ENCODE assay signal across 8 mouse cellular contexts in genomic region chr13:80885103-80885833, GRCm38 (mm10). TPM values are rescaled to one million over a fixed set of nuclear protein-coding genes. Genes with fewer than 3 reads are reported as not detected.
A peak's percentile ranks its signal among the peaks of the same experiment; 100 is the strongest.
DNase-seq lines count a peak whose midpoint lies in the region; ATAC-seq and TF ChIP-seq lines count a peak whose summit lies in the region.

No protein-coding gene starts in this region.

- no peak for TF ChIP-seq CTCF in small intestine, adult 2 months (IDR thresholded peaks at IDR 0.05; ENCODE audit: extremely low read depth, insufficient read length, insufficient replicate concordance, low read depth, low read length)

- 1% methylated on average over 46 of the region's 47 CpGs for WGBS in embryonic facial prominence, embryonic 12.5 days
- under 1% methylated on average over 47 of the region's 47 CpGs for WGBS in limb, embryonic 11.5 days
- WGBS in midbrain, embryonic 13.5 days: under 1% methylated on average over 46 of the region's 47 CpGs
- under 1% methylated on average over 47 of the region's 47 CpGs for WGBS in small intestine, adult 2 months

- no peaks in the 10 kb centered on the region for H3K27me3 ChIP-seq in embryonic facial prominence, embryonic 12.5 days
- H3K27me3 ChIP-seq in limb, embryonic 11.5 days (ENCODE audit: control insufficient read depth, insufficient read depth, low read length): no peaks in the 10 kb centered on the region
- H3K27me3 ChIP-seq in midbrain, embryonic 13.5 days: no peaks in the 10 kb centered on the region
- no peaks in the 10 kb centered on the region for H3K27me3 ChIP-seq in small intestine, adult 2 months (ENCODE audit: control insufficient read depth, insufficient read depth, low read length)

- no peaks in the 10 kb centered on the region for H3K9me3 ChIP-seq in embryonic facial prominence, embryonic 12.5 days
- no peaks in the 10 kb centered on the region for H3K9me3 ChIP-seq in limb, embryonic 11.5 days (ENCODE audit: control insufficient read depth, low read length)
- H3K9me3 ChIP-seq in midbrain, embryonic 13.5 days: no peaks in the 10 kb centered on the region

- ATAC-seq in embryonic facial prominence, embryonic 12.5 days (ENCODE audit: insufficient number of reproducible peaks, insufficient read depth, low FRiP score, low TSS enrichment): peak; percentile 86
- ATAC-seq in limb, embryonic 11.5 days (ENCODE audit: insufficient number of reproducible peaks, low FRiP score, low TSS enrichment, low read depth): peak; percentile 88
- ATAC-seq in midbrain, embryonic 13.5 days: peak; percentile 89

- peaks cover 14% of the 10 kb centered on the region for H3K36me3 ChIP-seq in embryonic facial prominence, embryonic 12.5 days
- peaks cover 6% of the 10 kb centered on the region for H3K36me3 ChIP-seq in limb, embryonic 11.5 days (ENCODE audit: control insufficient read depth, insufficient read depth, low read length)
- H3K36me3 ChIP-seq in midbrain, embryonic 13.5 days: peaks cover 15% of the 10 kb centered on the region
- peaks cover 12% of the 10 kb centered on the region for H3K36me3 ChIP-seq in small intestine, adult 2 months (ENCODE audit: control insufficient read depth, insufficient read depth, low read length)

- peak; percentile 97 for TF ChIP-seq POLR2A in small intestine, adult 2 months (IDR thresholded peaks at IDR 0.05; ENCODE audit: low read depth, low read length)

- peak overlapping the region; percentile 50 for H3K4me2 ChIP-seq in embryonic facial prominence, embryonic 12.5 days (replicated peaks)
- peak overlapping the region; percentile 53 for H3K4me2 ChIP-seq in limb, embryonic 11.5 days (ENCODE audit: low read depth, severe bottlenecking)
- H3K4me2 ChIP-seq in midbrain, embryonic 13.5 days (replicated peaks): peak overlapping the region; percentile 57

- H3K9ac ChIP-seq in embryonic facial prominence, embryonic 12.5 days: peak overlapping the region; percentile 90
- H3K9ac ChIP-seq in limb, embryonic 11.5 days (ENCODE audit: low read length): peak overlapping the region; percentile 100
- H3K9ac ChIP-seq in midbrain, embryonic 13.5 days (replicated peaks): peak overlapping the region; percentile 100

- H3K4me1 ChIP-seq in embryonic facial prominence, embryonic 12.5 days: no peaks in the 10 kb centered on the region
- H3K4me1 ChIP-seq in limb, embryonic 11.5 days (ENCODE audit: control insufficient read depth, insufficient read depth, low read length): no peaks in the 10 kb centered on the region
- peaks cover 17% of the 10 kb centered on the region for H3K4me1 ChIP-seq in midbrain, embryonic 13.5 days (replicated peaks)
- H3K4me1 ChIP-seq in small intestine, adult 2 months (ENCODE audit: control insufficient read depth, insufficient read depth, insufficient read length, low read length): peaks cover 2% of the 10 kb centered on the region

- H3K27ac ChIP-seq in embryonic facial prominence, embryonic 12.5 days: peak overlapping the region; percentile 100
- peak overlapping the region; percentile 100 for H3K27ac ChIP-seq in limb, embryonic 11.5 days (replicated peaks; ENCODE audit: low read depth, low read length)
- H3K27ac ChIP-seq in midbrain, embryonic 13.5 days: peak overlapping the region; percentile 100
- H3K27ac ChIP-seq in small intestine, adult 2 months (ENCODE audit: insufficient read depth, low read depth, low read length): peak overlapping the region; percentile 98

- H3K4me3 ChIP-seq in embryonic facial prominence, embryonic 12.5 days: peak overlapping the region; percentile 68
- peak overlapping the region; percentile 72 for H3K4me3 ChIP-seq in limb, embryonic 11.5 days (ENCODE audit: low read depth, low read length)
- H3K4me3 ChIP-seq in midbrain, embryonic 13.5 days (replicated peaks): peak overlapping the region; percentile 87
- peak overlapping the region; percentile 68 for H3K4me3 ChIP-seq in small intestine, adult 2 months (ENCODE audit: low read depth, low read length)

- DNase-seq in 3134 (ENCODE audit: extremely low read depth, insufficient read length, low spot score): peak; percentile 97
- DNase-seq in adrenal gland, postnatal 36 days: peak; percentile 96 to 97
- peak; percentile 93 to 96 for DNase-seq in heart, adult 18-20 months
- peak; percentile 95 for DNase-seq in kidney, adult 18-20 months
- peak; percentile 96 for DNase-seq in limb, embryonic 11.5 days (ENCODE audit: low spot score)

RNA-seq across cellular contexts. Expression of gene Arrdc3, which starts 2.1 kb away (rescaled TPM):
- total RNA-seq in adrenal gland, postnatal 36 days (2021): 100 to 1,000 TPM in 1 of 2 experiments, 10 to 100 TPM in 1; 72.9 to 186 TPM
- polyA plus RNA-seq in embryonic facial prominence, embryonic 12.5 days (2016; fragmentation: Nextera tagmentation; extraction: Ambion mirVana): 90.6 and 91.9 TPM in 2 replicates
- total RNA-seq in heart, adult 18-20 months (2021): 10 to 100 TPM; 27.0 to 38.7 TPM
- 80.1 and 91.0 TPM in 2 replicates for polyA plus RNA-seq in limb, embryonic 11.5 days (2014; fragmentation: Nextera tagmentation; extraction: Ambion mirVana)
- polyA plus RNA-seq in midbrain, embryonic 13.5 days (2015; fragmentation: Nextera tagmentation; extraction: Ambion mirVana): 54.0 and 57.1 TPM in 2 replicates
- polyA plus RNA-seq in small intestine, adult 2 months (2012; rRNA removed): 8.1 and 9.1 TPM in 2 replicates

Comparison
In these comparisons a context has a peak if more than half of its experiments do, and no peak if none do; other contexts are left out.
1. Peak in every context shown above with its lines: DNase-seq, ATAC-seq, H3K4me3 ChIP-seq and H3K27ac ChIP-seq.